Mouse (Mus musculus): Measurements from ENCODE around the gene 2200002J24Rik. TPM values are rescaled to one million over a fixed set of nuclear protein-coding genes. Genes with fewer than 3 reads are reported as not detected.

The 2200002J24Rik gene
- total RNA-seq (2017) = not detected in 2 replicates

- ATAC-seq (ENCODE audit: extremely low read depth, insufficient number of reproducible peaks, low FRiP score, poor library complexity, severe bottlenecking) = no peak
Measured at GRCm38 (mm10) chr7:30698589-30698988, at the start of gene 2200002J24Rik. Gene 2200002J24Rik, plus strand, starts transcription at chr7:30698926.

GRCm38 (mm10) chr7:30649591-30650540 is 48.9 kb upstream of the 2200002J24Rik start, which contains the start of gene Rbm42:
Gene Rbm42, minus strand, starts transcription at chr7:30650317.
- peak; percentile 99 for ATAC-seq (ENCODE audit: extremely low read depth, insufficient number of reproducible peaks, low FRiP score, poor library complexity, severe bottlenecking)

- peak; percentile 97 for ATAC-seq (ENCODE audit: extremely low read depth, insufficient number of reproducible peaks, low FRiP score, poor library complexity, severe bottlenecking)
Measured at GRCm38 (mm10) chr7:30664529-30665200, 34.1 kb upstream of the 2200002J24Rik start, which contains the start of gene Haus5. Gene Haus5, minus strand, starts transcription at chr7:30664994.

- no peak for ATAC-seq (ENCODE audit: extremely low read depth, insufficient number of reproducible peaks, low FRiP score, poor library complexity, severe bottlenecking)
Measured at GRCm38 (mm10) chr7:30665321-30665720, 33.4 kb upstream of the 2200002J24Rik start.

- peak; percentile 56; the same call in 1 of the 2 replicates for ATAC-seq (ENCODE audit: extremely low read depth, insufficient number of reproducible peaks, low FRiP score, poor library complexity, severe bottlenecking)
Measured at GRCm38 (mm10) chr7:30669229-30669628, 29.5 kb upstream of the 2200002J24Rik start.

- ATAC-seq (ENCODE audit: extremely low read depth, insufficient number of reproducible peaks, low FRiP score, poor library complexity, severe bottlenecking) = no peak
Measured at GRCm38 (mm10) chr7:30671480-30671879, 27.2 kb upstream of the 2200002J24Rik start, which contains the start of gene Pmis2. Gene Pmis2, minus strand, starts transcription at chr7:30671605.

GRCm38 (mm10) chr7:30678263-30678975 is 20.3 kb upstream of the 2200002J24Rik start:
- no peak for ATAC-seq (ENCODE audit: extremely low read depth, insufficient number of reproducible peaks, low FRiP score, poor library complexity, severe bottlenecking)

- no peak for ATAC-seq (ENCODE audit: extremely low read depth, insufficient number of reproducible peaks, low FRiP score, poor library complexity, severe bottlenecking)
Measured at GRCm38 (mm10) chr7:30681897-30682296, 16.8 kb upstream of the 2200002J24Rik start.

GRCm38 (mm10) chr7:30683425-30683824 is 15.3 kb upstream of the 2200002J24Rik start:
- ATAC-seq (ENCODE audit: extremely low read depth, insufficient number of reproducible peaks, low FRiP score, poor library complexity, severe bottlenecking) = no peak

- no peak for ATAC-seq (ENCODE audit: extremely low read depth, insufficient number of reproducible peaks, low FRiP score, poor library complexity, severe bottlenecking)
Measured at GRCm38 (mm10) chr7:30688325-30688724, 10.4 kb upstream of the 2200002J24Rik start.

GRCm38 (mm10) chr7:30698101-30698500 is 625 bp upstream of the 2200002J24Rik start:
- peak; percentile 86 for ATAC-seq (ENCODE audit: extremely low read depth, insufficient number of reproducible peaks, low FRiP score, poor library complexity, severe bottlenecking)

GRCm38 (mm10) chr7:30706214-30706882 is 7.6 kb downstream of the 2200002J24Rik start:
- no peak for ATAC-seq (ENCODE audit: extremely low read depth, insufficient number of reproducible peaks, low FRiP score, poor library complexity, severe bottlenecking)

GRCm38 (mm10) chr7:30707441-30707840 is 8.7 kb downstream of the 2200002J24Rik start:
- no peak for ATAC-seq (ENCODE audit: extremely low read depth, insufficient number of reproducible peaks, low FRiP score, poor library complexity, severe bottlenecking)

GRCm38 (mm10) chr7:30711942-30712341 is 13.2 kb downstream of the 2200002J24Rik start, which contains the start of gene Atp4a:
Gene Atp4a, plus strand, starts transcription at chr7:30712209.
- ATAC-seq (ENCODE audit: extremely low read depth, insufficient number of reproducible peaks, low FRiP score, poor library complexity, severe bottlenecking) = no peak

GRCm38 (mm10) chr7:30717006-30717715 is 18.4 kb downstream of the 2200002J24Rik start:
- peak; percentile 59 for ATAC-seq (ENCODE audit: extremely low read depth, insufficient number of reproducible peaks, low FRiP score, poor library complexity, severe bottlenecking)

GRCm38 (mm10) chr7:30717716-30718046 is 19.0 kb downstream of the 2200002J24Rik start:
- no peak for ATAC-seq (ENCODE audit: extremely low read depth, insufficient number of reproducible peaks, low FRiP score, poor library complexity, severe bottlenecking)

GRCm38 (mm10) chr7:30719669-30720068 is 20.9 kb downstream of the 2200002J24Rik start:
- ATAC-seq (ENCODE audit: extremely low read depth, insufficient number of reproducible peaks, low FRiP score, poor library complexity, severe bottlenecking) = no peak

GRCm38 (mm10) chr7:30721286-30721685 is 22.6 kb downstream of the 2200002J24Rik start:
- no peak for ATAC-seq (ENCODE audit: extremely low read depth, insufficient number of reproducible peaks, low FRiP score, poor library complexity, severe bottlenecking)

Measured in neutrophil, adult 5-6 weeks (primary cell).